Mouse (Mus musculus) stomach, postnatal 0 days (tissue): ENCODE results near the gene Eng.

ENCODE experiments used
- CTCF ChIP-seq: IDR thresholded peaks from 2 replicates; pipeline ENCODE4 v1.5.1; 2016; ENCODE audit warnings: antibody characterized with exemption, low read depth, mild to moderate bottlenecking, moderate library complexity
- EP300 ChIP-seq: optimal IDR thresholded peaks from 2 replicates; pipeline ENCODE3; 2016; ENCODE audit warnings: antibody characterized with exemption

DNA sequence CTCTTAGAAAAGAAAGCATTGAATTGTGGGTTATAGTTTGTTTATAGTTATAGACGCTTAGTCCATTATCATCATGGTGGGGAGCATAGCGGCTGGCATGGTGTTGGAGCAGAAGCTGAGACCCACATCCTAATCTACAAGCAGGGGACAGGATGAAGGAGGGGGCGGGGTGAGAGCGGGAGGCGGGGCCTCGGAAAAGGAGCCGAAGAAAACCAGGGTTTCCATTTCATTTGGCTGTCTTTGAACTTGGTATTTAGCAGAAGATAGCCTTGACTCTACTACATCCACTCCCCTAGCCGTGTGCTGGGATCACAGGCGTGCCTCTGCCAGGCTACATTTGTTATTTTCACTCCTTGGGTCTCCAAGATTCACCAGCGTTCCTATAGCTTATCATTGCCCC, 41.8 kb upstream of the Eng start:
- TF ChIP-seq CTCF (no peak), EP300 (no peak)
